Mouse (Mus musculus): ENCODE data around the gene Neurl1a.

- TF ChIP-seq POLR2A (IDR thresholded peaks at IDR 0.05; ENCODE audit: borderline replicate concordance, control insufficient read depth, low read depth, low read length): no peak
- no peak for TF ChIP-seq CTCF (IDR thresholded peaks at IDR 0.05; ENCODE audit: control insufficient read depth, insufficient read depth, low read length)
Measured at GRCm38 (mm10) chr19:47267066-47267465, 88.4 kb downstream of the Neurl1a start.

All from bone marrow, adult 2 months (tissue).